Mouse (Mus musculus) telencephalon, adult 2 months (tissue): ENCODE results near the gene Tnfrsf19.

Source experiments
- DNase-seq: peaks from one replicate; pipeline ENCODE4 v3.0.0-alpha.2; 2011; ENCODE audit warnings: low read depth, low spot score

Tnfrsf19 gene

GRCm38 (mm10) chr14:61046091-61046681, at the start of gene Tnfrsf19:
Gene Tnfrsf19 (minus strand): TSS chr14:61046490.
- peak; percentile 55 for DNase-seq

DNA sequence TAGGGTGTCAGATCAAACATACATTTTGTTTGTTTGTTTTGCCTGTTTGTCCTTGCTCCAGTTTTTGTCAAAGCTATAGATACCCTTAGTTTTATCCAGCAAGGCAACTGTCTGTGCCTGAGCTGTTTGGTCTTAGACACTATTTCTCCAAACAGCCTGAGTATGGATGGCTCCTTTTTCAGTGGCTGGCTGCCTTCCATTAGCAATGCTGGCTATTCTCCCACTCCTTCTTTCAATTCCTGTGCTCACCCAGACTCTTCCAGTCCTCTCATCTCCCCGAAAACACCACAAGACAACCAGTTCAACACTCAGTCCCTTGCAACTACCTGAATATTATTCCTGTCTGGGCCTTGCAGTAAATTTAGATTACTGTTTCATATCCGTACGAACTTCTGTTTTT, 45.8 kb upstream of the Tnfrsf19 start:
- peak; percentile 28 for DNase-seq

DNA sequence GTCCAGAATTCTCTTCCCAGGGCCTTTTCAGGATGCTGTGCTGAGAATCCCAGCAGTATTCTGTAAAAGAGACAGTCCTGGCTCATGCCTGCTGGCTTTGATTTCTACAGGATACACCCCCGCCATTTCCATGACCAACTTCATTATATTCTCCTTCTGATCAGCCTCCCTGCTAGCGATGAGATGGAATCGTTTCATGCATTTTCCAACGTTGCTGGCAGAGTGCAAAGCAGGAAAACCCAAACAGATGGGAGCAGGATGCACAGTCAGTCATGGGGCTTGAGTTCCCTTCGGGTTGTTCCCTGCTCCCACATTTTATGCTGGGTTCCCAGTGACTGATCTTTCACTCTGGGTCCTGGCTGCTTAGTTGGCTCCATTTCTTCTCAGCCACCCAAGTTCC, 44.7 kb upstream of the Tnfrsf19 start:
- DNase-seq, result peak; percentile 64

GRCm38 (mm10) chr14:61088187-61088586, 41.9 kb upstream of the Tnfrsf19 start:
- no peak for DNase-seq

- peak; percentile 21 for DNase-seq
Observed at GRCm38 (mm10) chr14:61085325-61085724, 39.0 kb upstream of the Tnfrsf19 start.

- DNase-seq, result no peak
Observed at GRCm38 (mm10) chr14:61069555-61069954, 23.3 kb upstream of the Tnfrsf19 start.

DNA sequence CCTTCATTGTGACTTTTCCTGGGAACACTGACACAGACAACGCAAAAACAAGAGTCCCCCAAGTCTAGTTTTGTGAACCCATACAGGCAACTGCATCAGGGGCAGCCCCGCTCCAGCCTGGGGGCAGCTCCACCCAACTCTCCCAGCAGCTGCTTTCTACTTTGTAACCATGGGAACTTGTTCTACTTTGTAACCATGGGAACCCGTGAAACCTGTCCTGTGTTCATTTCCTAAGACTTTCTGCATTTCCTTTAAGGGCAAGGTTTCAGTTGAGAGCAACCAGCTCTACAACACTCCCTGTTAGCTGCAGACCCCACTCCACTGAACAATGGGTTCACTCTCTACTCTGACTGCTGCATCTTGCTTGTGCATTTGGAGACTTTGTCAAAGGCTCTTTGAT, 15.4 kb upstream of the Tnfrsf19 start:
- no peak for DNase-seq

DNA sequence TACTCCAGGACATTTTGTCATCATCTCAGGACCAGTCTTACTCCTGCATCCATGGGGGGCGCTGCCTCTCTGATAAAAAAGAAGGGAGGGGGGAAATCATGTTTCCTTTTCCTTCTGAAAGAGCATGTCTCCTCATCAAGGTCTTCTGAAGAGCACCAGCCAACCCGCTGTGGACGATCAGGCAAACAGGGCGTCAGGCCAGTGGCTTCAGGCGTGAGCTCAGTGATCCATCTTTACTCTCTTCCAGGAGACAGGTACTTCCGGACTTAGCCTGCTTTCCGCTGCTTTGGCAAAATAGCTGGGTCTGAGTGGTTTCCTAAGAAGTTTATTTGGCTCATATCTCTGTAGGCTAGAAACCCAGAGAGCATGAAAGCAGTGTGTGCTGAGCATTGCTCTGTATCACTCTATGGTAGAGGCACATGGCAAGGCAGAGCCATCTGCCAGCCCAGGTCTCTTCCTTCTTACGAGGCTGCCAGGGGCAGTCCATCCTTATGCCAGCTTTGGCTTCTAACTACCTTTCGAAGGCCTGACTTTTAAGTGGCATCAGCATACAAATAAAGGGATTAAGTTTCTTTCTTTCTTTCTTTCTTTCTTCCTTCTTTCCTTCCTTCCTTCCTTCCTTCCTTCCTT, 13.1 kb upstream of the Tnfrsf19 start:
- no peak for DNase-seq

GRCm38 (mm10) chr14:61056962-61057361, 10.7 kb upstream of the Tnfrsf19 start:
- DNase-seq, result no peak

DNA sequence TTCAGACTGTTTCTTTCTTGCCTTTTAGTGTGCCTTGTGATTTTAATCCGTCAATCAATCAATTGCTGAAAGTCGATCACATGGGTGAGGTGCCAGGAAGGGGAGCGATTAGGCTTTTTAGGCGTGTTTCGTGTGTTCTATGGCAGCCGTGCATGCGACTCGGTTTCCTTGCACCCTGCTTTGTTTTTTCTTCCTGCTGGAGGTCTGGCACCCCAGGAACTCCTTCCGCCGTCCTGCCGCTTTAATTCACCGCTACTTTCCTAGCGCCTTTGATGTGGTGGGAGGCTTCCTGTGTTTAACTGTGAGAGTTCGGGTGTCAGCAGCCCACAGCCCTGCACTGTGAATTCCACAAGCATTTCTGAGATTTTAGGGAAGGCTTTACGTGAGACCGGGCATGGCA, 10.2 kb upstream of the Tnfrsf19 start:
- no peak for DNase-seq

GRCm38 (mm10) chr14:61055864-61056263, 9.6 kb upstream of the Tnfrsf19 start:
- no peak for DNase-seq

- no peak for DNase-seq
Observed at GRCm38 (mm10) chr14:61052163-61052562, 5.9 kb upstream of the Tnfrsf19 start.

DNA sequence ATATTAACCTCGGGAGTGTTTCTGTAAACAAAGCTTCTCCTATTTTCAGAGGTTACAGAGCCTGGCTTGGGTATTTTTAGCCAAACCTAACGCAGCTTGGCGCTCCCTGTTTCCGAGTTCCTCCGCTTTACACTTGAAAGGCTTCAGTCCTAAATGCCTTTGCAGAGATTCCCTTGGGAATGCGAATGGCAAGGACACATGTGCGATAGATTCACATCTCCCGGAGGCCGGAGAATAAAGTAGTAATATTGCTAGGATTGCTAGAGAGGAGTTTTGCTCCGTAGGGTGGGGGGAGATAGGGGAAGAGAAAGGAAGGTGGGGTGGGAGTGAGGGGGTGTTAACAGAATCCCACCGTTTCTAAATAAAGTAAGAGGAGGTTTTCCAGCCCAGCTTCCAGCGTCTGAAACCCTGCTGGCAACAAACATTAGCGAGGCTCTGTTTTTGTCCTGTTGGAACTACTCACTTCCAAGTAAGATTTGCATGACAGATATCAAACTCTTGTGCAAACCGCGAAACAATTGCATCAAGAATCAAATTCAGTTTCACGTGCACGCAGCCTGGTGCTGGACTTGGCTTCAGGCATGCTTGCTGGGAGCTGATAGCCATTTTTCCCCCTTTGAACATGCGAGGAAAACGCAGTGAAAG, 722 bp downstream of the Tnfrsf19 start:
- no peak for DNase-seq

GRCm38 (mm10) chr14:61044316-61044715, 2.0 kb downstream of the Tnfrsf19 start:
- DNase-seq, result no peak

DNA sequence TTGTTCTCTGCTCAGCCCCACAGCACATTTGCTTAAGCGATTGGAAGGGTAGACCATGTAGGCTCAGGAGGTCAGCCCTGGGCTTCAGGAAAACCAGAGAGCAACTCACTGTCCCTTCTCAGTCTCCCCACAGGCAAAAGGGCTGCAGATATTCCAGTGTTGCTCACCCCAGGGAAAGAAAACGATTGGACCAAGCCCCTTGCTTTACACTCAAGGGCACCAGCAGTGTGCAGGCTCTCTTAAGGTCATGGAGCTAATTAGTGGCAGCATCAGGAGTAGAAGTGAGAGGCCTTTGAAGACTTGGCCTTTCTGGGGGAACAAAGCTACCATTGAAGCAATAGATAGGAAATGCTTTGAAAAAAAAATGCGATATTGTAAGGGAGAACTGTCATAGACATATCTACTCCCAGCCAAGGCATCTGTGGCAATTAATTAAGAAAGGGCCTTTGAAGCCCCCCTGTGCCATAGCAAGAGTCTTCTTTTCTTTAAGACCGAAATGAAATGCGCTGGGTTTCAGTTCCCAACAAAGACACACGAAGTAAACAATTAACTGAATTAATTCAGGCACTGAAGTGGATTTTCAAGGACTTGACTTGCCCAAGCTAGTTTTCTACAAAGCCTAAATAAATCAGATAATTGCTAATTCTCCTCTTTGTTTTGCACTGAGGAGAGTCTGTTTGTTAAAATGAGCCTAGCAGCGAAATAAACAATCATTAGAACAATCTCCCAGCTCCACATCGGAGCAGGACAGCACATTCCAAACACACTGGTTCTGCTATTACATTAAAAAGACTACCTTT, 2.6 kb downstream of the Tnfrsf19 start:
- no peak for DNase-seq

GRCm38 (mm10) chr14:61042291-61042690, 4.0 kb downstream of the Tnfrsf19 start:
- DNase-seq, result no peak

GRCm38 (mm10) chr14:61040236-61040635, 6.1 kb downstream of the Tnfrsf19 start:
- DNase-seq, result no peak

- no peak for DNase-seq
Observed at GRCm38 (mm10) chr14:61038082-61038472, 8.2 kb downstream of the Tnfrsf19 start.

- DNase-seq, result no peak
Observed at GRCm38 (mm10) chr14:61037321-61038081, 8.8 kb downstream of the Tnfrsf19 start.

GRCm38 (mm10) chr14:61030366-61030765, 15.9 kb downstream of the Tnfrsf19 start:
- DNase-seq, result no peak

DNA sequence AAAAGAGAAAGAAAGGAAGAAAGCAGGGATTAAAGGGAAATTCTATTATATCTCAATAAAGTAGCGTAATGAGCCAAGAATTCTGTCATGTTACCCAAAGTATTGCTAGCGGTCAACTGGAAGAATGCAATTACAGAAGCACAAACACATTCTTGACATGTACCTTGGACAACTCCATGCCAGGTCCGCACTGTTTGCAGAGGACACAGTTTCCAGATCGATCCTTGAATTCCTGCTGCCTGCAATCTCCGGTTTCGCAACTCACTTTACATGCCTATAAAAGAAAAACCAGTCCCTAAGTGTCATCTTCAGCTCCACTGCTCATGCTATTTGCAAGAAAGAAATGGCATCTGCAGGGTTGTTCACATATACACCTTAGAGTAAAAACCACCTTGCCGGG, 22.3 kb downstream of the Tnfrsf19 start:
- DNase-seq, result no peak

DNA sequence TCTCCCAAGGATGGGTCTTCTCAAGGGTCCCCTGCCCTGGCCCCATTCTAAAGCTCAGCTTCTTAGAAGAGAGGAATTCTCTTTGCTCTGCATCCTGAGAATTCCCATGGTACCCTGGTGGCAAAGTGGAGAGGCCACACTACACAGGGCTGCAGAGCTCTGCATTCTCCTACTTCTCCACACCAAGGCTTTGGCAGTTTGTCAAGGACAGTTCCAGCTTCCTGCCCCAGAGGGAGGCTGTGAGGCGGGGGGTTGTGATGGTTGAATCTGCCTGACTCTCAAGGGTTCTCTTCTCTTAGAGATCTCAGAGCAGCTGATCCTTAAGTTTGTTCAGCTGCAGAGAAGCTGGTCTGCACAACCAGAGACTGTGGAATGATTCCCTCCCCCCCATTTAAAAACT, 23.9 kb downstream of the Tnfrsf19 start:
- no peak for DNase-seq
